Mouse (Mus musculus): ENCODE measurements at regions not wholly inside any gene's neighbourhood (a gene's known extent, or its start where the extent isn't known, plus 50 kb on each side); places are given as distances from the start of the nearest gene placed in this dataset.

DNA sequence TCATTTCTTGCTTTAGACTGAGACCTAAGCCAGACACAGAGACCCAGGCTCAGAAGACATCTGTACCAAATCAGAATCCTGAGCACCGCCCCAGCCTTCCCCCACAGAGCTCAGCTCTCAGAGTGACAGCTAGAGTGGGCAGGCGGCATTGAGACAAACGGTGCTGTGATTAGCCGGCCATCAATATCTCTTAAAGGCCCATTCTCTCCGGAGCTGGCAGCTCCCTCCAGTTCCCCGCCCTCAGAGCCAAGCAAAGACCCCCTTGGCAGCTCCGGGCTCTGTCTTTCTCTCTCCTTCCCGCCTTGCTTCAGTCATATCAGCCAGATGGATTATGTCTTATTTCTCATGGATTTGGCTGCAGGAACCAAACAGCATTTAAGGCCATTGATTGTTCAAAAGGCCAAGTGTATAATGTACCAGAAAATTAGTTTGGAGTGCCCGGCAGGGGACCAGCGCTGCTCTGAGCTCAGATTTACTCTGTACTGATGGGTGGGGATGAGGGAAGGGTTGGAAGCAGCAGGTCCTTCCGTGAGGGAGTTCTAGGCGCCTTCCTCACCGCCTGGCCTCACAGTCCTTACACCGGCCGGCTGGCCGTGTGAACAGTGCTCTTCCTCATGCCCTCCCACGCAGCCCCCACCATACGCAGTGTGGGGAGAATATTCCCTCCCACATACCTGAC is 109.0 kb upstream of the Thy1 start:
- Histone ChIP-seq H3K4me1 (replicated peaks) (peaks cover 62% of the 10 kb centered on the region), H3K9ac (peak overlapping the region; percentile 9; the same call in 1 of the 2 replicates), H3K36me3 (no peaks in the 10 kb centered on the region), H3K4me2 (0 out of 2 replicates have a peak overlapping the region, but pooled peaks have one; percentile 7), H3K27me3 (0 out of 2 replicates have a peak, but pooled peaks cover 20% of the 10 kb centered on the region), H3K9me3 (no peaks in the 10 kb centered on the region), H3K27ac (peak overlapping the region; percentile 68), H3K4me3 (no peak overlapping the region)
- WGBS = 11% methylated on average over 18 of the region's 18 CpGs
- peak; percentile 23 for ATAC-seq (ENCODE audit: low FRiP score)

DNA sequence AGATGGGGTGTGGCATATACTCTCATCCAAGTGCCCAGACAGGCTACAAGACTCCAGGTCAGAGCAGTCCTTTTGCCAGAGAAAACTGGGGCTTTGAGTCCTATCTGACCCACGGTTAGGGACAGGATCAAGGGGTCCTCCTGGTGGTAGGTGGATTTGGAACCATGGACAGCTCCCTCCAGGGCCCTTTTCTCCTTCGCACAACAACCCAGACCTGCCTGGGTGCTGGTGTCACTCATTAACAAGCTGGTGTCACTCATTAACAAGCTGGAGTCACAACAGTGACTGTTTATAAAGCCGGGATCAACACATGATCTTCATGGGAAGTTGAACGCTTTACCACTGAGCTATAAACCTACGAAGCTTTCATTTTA is 108.5 kb upstream of the Thy1 start:
- no peak for ATAC-seq (ENCODE audit: low FRiP score)
- Histone ChIP-seq H3K9me3 (no peaks in the 10 kb centered on the region), H3K36me3 (no peaks in the 10 kb centered on the region), H3K27ac (peak overlapping the region; percentile 68; the same call in 1 of the 2 replicates), H3K4me3 (no peak overlapping the region), H3K9ac (no peak overlapping the region), H3K27me3 (0 out of 2 replicates have a peak, but pooled peaks cover 20% of the 10 kb centered on the region), H3K4me1 (replicated peaks) (peaks cover 62% of the 10 kb centered on the region), H3K4me2 (0 out of 2 replicates have a peak overlapping the region, but pooled peaks have one; percentile 7)
- 24% methylated on average over 5 of the region's 5 CpGs for WGBS

DNA sequence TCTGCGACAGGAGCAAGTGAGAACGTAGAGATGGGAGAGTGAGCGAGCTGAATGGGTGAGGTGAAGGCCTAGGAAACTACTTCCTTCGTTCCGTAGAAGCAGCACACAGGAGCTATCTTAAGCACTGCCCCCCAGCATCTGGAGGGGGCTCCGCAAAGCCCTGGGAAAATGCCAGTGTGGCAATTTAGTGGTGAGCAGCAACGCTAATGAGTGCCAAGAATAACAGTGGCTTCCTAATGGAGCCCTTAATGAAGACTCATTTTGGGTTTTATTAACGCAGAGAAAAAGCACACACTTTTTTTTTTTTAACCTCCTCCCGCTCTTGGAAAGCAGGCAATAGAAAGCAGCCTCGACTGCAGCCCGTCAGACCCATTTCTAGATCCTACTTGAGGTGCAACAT is 103.8 kb upstream of the Thy1 start:
- no peak overlapping the region for H3K4me3 ChIP-seq
- peak overlapping the region; percentile 36; the same call in 1 of the 2 replicates for H3K27ac ChIP-seq
- no peak overlapping the region for H3K4me2 ChIP-seq
- H3K9ac ChIP-seq = no peak overlapping the region
- WGBS = 60% methylated on average over 11 of the region's 11 CpGs
- H3K36me3 ChIP-seq = no peaks in the 10 kb centered on the region
- no peak for ATAC-seq (ENCODE audit: low FRiP score)
- no peaks in the 10 kb centered on the region for H3K9me3 ChIP-seq
- H3K27me3 ChIP-seq = peaks cover 24% of the 10 kb centered on the region; the same call in 1 of the 2 replicates
- H3K4me1 ChIP-seq (replicated peaks) = peaks cover 54% of the 10 kb centered on the region

DNA sequence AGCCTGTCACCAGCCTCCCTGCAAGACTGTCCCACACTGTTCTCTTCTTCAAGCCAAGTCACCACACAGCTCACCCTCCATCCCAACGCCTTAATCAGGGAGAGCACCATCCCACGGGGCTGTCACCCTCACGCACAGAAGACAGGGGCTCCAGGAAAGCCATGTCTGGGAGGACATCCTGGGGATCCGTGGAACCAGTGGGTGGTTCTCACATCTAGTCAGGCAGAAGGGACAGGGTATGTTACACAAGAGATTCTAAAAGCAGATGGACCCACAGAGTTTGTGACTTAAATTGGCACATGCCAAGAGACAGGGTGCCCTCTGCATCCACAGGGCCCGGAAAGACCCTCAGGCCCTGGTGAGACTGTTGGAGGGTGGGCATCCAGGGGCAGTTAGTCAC is 101.0 kb upstream of the Thy1 start:
- H3K36me3 ChIP-seq = no peaks in the 10 kb centered on the region
- peaks cover 15% of the 10 kb centered on the region; the same call in 1 of the 2 replicates for H3K27me3 ChIP-seq
- no peak overlapping the region for H3K27ac ChIP-seq
- H3K4me2 ChIP-seq = no peak overlapping the region
- no peaks in the 10 kb centered on the region for H3K9me3 ChIP-seq
- H3K4me3 ChIP-seq = no peak overlapping the region
- H3K4me1 ChIP-seq (replicated peaks) = peaks cover 64% of the 10 kb centered on the region
- H3K9ac ChIP-seq = no peak overlapping the region
- 83% methylated on average over 5 of the region's 5 CpGs for WGBS
- ATAC-seq (ENCODE audit: low FRiP score) = no peak

DNA sequence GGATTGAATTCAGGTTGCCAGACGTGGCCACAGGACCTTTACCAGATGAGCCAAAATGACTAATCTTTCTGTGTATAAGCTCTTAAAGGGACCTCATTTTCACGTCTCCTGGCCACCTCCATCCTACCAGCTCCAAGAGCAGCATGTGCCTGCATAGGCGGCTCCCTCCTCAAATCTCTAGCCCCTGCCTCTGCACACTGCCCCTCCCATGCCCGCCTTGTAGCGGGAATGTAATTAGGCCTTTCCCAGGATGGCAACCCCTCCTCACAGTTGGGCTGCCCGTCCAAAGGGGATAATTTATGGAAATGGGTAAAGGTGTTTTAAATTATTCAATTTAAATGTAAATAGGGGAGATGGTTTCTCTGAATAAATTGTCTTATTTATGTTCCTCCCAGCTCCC is 99.7 kb upstream of the Thy1 start:
- ATAC-seq (ENCODE audit: low FRiP score) = no peak
- no peak overlapping the region for H3K9ac ChIP-seq
- H3K36me3 ChIP-seq = no peaks in the 10 kb centered on the region
- H3K27me3 ChIP-seq = peaks cover 9% of the 10 kb centered on the region; the same call in 1 of the 2 replicates
- H3K4me3 ChIP-seq = no peak overlapping the region
- 20% methylated on average over 6 of the region's 6 CpGs for WGBS
- H3K27ac ChIP-seq = 0 out of 2 replicates have a peak overlapping the region, but pooled peaks have one; percentile 15
- no peak overlapping the region for H3K4me2 ChIP-seq
- H3K4me1 ChIP-seq (replicated peaks) = peaks cover 71% of the 10 kb centered on the region
- no peaks in the 10 kb centered on the region for H3K9me3 ChIP-seq

DNA sequence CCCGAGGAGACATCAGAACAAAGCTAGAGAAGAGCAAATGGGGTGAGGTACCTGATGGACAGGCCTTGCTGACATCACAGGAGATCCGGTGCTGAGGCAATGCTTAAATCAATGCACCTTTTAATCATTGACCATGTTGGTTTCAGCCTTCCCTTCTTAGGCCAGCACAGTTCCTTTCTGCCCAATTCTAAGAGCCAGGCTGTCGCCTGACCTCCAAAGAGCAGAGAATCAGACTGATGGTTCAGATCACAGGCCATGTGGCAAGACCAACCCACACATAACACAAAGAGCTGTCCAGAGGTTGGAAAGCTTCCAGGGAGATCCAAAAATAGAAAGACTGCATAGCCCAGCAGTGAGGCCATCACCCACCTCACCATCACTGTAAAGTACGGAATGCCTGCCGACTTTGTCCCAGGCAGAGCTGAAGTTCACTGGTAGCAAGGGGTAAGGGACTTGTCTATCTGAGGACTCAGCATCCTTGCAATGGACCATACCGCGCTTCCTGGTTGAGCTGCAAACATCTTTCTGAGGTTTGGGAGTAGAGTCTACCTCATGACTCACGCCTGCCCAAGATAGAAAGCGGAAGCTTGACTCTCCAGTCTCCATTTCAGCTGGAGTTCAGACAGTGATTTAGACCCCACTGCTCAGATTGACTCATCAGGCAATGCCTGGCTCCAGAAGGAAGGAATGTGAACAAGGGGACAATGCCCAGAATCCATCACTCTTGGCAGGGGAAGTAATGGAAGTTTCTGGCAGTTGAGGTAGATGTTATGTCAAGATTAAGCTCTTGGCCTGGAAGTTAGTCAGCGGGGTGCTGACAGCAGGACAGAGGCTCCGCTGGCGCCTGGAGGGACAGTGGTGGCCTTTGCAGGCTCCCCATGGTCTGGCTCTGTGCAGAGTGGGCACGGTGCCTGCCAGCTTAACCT is 98.1 kb upstream of the Thy1 start:
- 71% methylated on average over 13 of the region's 13 CpGs for WGBS
- Histone ChIP-seq H3K36me3 (no peaks in the 10 kb centered on the region), H3K27ac (0 out of 2 replicates have a peak overlapping the region, but pooled peaks have one; percentile 12), H3K27me3 (peaks cover 8% of the 10 kb centered on the region; the same call in 1 of the 2 replicates), H3K9ac (no peak overlapping the region), H3K4me3 (no peak overlapping the region), H3K4me2 (no peak overlapping the region), H3K9me3 (no peaks in the 10 kb centered on the region), H3K4me1 (replicated peaks) (peaks cover 56% of the 10 kb centered on the region)
- no peak for ATAC-seq (ENCODE audit: low FRiP score)

- Histone ChIP-seq H3K4me3 (no peak overlapping the region), H3K4me1 (replicated peaks) (peaks cover 50% of the 10 kb centered on the region), H3K36me3 (no peaks in the 10 kb centered on the region), H3K27me3 (peaks cover 7% of the 10 kb centered on the region; the same call in 1 of the 2 replicates), H3K4me2 (no peak overlapping the region), H3K9ac (no peak overlapping the region), H3K9me3 (no peaks in the 10 kb centered on the region), H3K27ac (no peak overlapping the region)
- no peak for ATAC-seq (ENCODE audit: low FRiP score)
- WGBS = 87% methylated on average over 13 of the region's 13 CpGs
These were observed 97.1 kb upstream of the Thy1 start for GRCm38 (mm10) chr9:43945997-43946649.

GRCm38 (mm10) chr9:43947089-43947488 is 96.1 kb upstream of the Thy1 start:
- H3K4me2 ChIP-seq = no peak overlapping the region
- H3K4me1 ChIP-seq (replicated peaks) = peaks cover 55% of the 10 kb centered on the region
- 0 out of 2 replicates have a peak, but pooled peaks cover 3% of the 10 kb centered on the region for H3K27me3 ChIP-seq
- H3K4me3 ChIP-seq = no peak overlapping the region
- peak overlapping the region; percentile 48 for H3K27ac ChIP-seq
- ATAC-seq (ENCODE audit: low FRiP score) = no peak
- WGBS = 52% methylated on average over 5 of the region's 5 CpGs
- no peaks in the 10 kb centered on the region for H3K36me3 ChIP-seq
- no peak overlapping the region for H3K9ac ChIP-seq
- H3K9me3 ChIP-seq = no peaks in the 10 kb centered on the region

- Histone ChIP-seq H3K36me3 (no peaks in the 10 kb centered on the region), H3K9ac (no peak overlapping the region), H3K4me2 (no peak overlapping the region), H3K27ac (peak overlapping the region; percentile 70), H3K27me3 (0 out of 2 replicates have a peak, but pooled peaks cover 3% of the 10 kb centered on the region), H3K4me1 (replicated peaks) (peaks cover 52% of the 10 kb centered on the region), H3K4me3 (no peak overlapping the region), H3K9me3 (no peaks in the 10 kb centered on the region)
- WGBS = 17% methylated on average over 11 of the region's 11 CpGs
- ATAC-seq (ENCODE audit: low FRiP score) = 0 out of 2 replicates have a peak, but pooled peaks have one; percentile 41
These were observed 95.6 kb upstream of the Thy1 start for GRCm38 (mm10) chr9:43947490-43948150.

DNA sequence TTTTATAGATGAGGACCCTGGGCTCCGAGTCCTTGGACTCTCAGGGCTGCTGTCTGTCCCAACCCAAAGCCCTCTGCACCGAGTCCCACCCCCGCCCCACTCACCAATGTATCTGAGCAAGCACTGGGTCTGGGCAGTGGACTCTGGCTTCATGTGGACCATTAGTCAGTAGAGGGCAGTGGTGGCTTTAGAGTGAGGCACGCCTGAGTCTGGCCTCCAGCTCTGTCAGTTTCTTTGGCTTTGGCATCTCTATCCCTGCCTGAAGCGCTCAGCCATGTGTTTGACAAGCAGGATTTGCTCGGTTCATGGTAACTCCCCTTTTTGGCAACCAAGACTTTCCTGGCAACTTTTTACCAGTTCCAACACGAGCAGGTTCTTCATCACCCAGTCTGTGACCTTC is 90.1 kb upstream of the Thy1 start:
- H3K9me3 ChIP-seq = no peaks in the 10 kb centered on the region
- 45% methylated on average over 7 of the region's 7 CpGs for WGBS
- ATAC-seq (ENCODE audit: low FRiP score) = no peak
- H3K27ac ChIP-seq = 0 out of 2 replicates have a peak overlapping the region, but pooled peaks have one; percentile 1
- H3K4me3 ChIP-seq = no peak overlapping the region
- no peak overlapping the region for H3K4me2 ChIP-seq
- H3K9ac ChIP-seq = no peak overlapping the region
- peaks cover 30% of the 10 kb centered on the region for H3K4me1 ChIP-seq (replicated peaks)
- H3K27me3 ChIP-seq = 0 out of 2 replicates have a peak, but pooled peaks cover 8% of the 10 kb centered on the region
- no peaks in the 10 kb centered on the region for H3K36me3 ChIP-seq

DNA sequence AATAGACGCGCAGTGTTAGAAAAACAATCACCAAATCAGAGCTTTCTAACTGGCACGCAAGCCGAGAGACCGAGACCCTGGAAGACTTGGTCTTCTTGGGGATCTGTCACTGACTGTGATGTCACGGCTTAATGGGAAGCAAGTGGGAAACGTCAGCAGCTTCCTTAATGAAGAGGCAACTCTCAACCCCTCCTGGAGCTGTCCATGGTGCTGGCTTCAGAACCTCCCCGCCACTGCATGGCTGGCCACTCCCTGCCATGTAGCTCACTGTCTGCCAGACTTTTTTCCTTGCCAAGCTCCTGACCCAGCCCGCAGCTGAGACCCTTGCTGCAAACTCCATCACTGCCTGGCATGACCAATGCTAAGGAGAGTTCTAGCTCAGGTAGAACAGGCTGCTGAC is 83.6 kb upstream of the Thy1 start:
- WGBS = 25% methylated on average over 9 of the region's 9 CpGs
- no peak overlapping the region for H3K9ac ChIP-seq

More for the DNA sequence above, 83.6 kb upstream of the Thy1 start:
- H3K4me3 ChIP-seq = no peak overlapping the region
- H3K27me3 ChIP-seq = peaks cover 14% of the 10 kb centered on the region; the same call in 1 of the 2 replicates
- no peaks in the 10 kb centered on the region for H3K36me3 ChIP-seq
- H3K4me2 ChIP-seq = no peak overlapping the region
- no peaks in the 10 kb centered on the region for H3K9me3 ChIP-seq
- H3K4me1 ChIP-seq (replicated peaks) = peaks cover 30% of the 10 kb centered on the region
- no peak for ATAC-seq (ENCODE audit: low FRiP score)
- no peak overlapping the region for H3K27ac ChIP-seq

All from hindbrain, embryonic 13.5 days (tissue).